Mouse (Mus musculus): ENCODE measurements around the gene Cdrt4.

GRCm38 (mm10) chr11:63029148-63029714, 78.2 kb downstream of the Cdrt4 start:
- TF ChIP-seq CTCF (IDR thresholded peaks at IDR 0.05; ENCODE audit: extremely low read depth, insufficient read depth, insufficient read length, insufficient replicate concordance) (no peak), POLR2A (IDR thresholded peaks at IDR 0.05; ENCODE audit: low read depth, low read length) (no peak)
